ENCODE assay signal across 27 mouse cellular contexts in the genomic region with DNA sequence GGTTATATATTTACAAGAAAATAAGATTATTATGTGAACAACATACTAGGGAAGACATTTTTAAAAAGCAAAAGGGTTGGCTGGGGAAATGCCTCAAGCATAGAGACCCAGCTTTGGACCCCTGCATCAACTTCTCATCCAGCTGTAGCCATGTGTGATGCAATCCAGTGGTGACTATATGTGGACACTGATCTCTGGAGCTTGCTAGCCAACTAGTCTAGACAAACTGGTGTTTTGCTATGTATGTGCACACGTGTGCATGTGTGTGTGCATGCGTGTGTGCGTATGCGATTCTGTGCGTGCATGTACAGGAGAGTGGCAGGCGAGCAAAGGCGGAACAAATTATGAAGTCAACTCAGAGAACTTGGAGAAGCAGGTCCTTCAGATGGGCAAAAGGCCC.
"Had no signal": no experiment of that assay in that cellular context is flagged by ENCODE, and none has a peak within 500 bp of the region (broad histone marks: within the 10 kb centered on the region; RNA-seq: fewer than 3 reads in every experiment).

No protein-coding gene starts in this region.

- H3K4me3 ChIP-seq: embryonic facial prominence, embryonic 10.5 days; embryonic facial prominence, embryonic 12.5 days; embryonic facial prominence, embryonic 13.5 days; embryonic facial prominence, embryonic 15.5 days; erythroblast, embryonic 14.5 days; forebrain, embryonic 10.5 days; forebrain, embryonic 12.5 days; forebrain, embryonic 13.5 days; forebrain, embryonic 15.5 days; gastrocnemius, adult 2 months; heart, adult 2 months had no signal

- DNase-seq: cerebellum, adult 18-20 months; cerebellum, adult 2 months; cerebellum, adult 8-10 months; cerebellum, adult 9-10 months; cerebellum, adult 9-11 months; cerebellum, postnatal 10 days; cerebellum, postnatal 14 days; cerebellum, postnatal 25 days; cerebellum, postnatal 36 days; embryo, embryonic 11 days; forebrain, postnatal 0 days; gastrocnemius, adult 2 months; gastrocnemius, postnatal 10 days; gastrocnemius, postnatal 14 days; gastrocnemius, postnatal 25 days; gastrocnemius, postnatal 36 days; heart, adult 18-20 months; heart, adult 2 months had no signal

- H3K4me1 ChIP-seq: embryonic facial prominence, embryonic 12.5 days; embryonic facial prominence, embryonic 13.5 days; embryonic facial prominence, embryonic 15.5 days had no signal

- H3K27ac ChIP-seq: embryonic facial prominence, embryonic 10.5 days; embryonic facial prominence, embryonic 12.5 days; embryonic facial prominence, embryonic 13.5 days; embryonic facial prominence, embryonic 15.5 days; forebrain, embryonic 10.5 days; forebrain, embryonic 12.5 days; forebrain, embryonic 13.5 days; gastrocnemius, adult 2 months; heart, adult 2 months had no signal
